Mouse (Mus musculus): ENCODE results near the gene Cyth3. TPM values are rescaled to one million over a fixed set of nuclear protein-coding genes. Genes with fewer than 3 reads are reported as not detected.

Gene Cyth3
- polyA plus RNA-seq, 1 experiment, result 23.9 TPM

GRCm38 (mm10) chr5:143608175-143608574 lies 14.1 kb upstream of the Cyth3 start:
- H3K79me2 ChIP-seq (ENCODE audit: control insufficient read depth, insufficient read depth), result no peaks in the 10 kb centered on the region
- no peak for TF ChIP-seq USF1 (IDR thresholded peaks at IDR 0.05; ENCODE audit: low read depth)
- TF ChIP-seq MYOD1 (IDR thresholded peaks at IDR 0.05; ENCODE audit: control insufficient read depth, insufficient read length, low read depth), result no peak
- TF ChIP-seq CTCF (IDR thresholded peaks at IDR 0.05; ENCODE audit: control insufficient read depth, insufficient read depth, insufficient read length), result no peak
- TF ChIP-seq MYOG (IDR thresholded peaks at IDR 0.05; ENCODE audit: control insufficient read depth, extremely low read depth, insufficient read length), result no peak
- no peak for TF ChIP-seq MAX (IDR thresholded peaks at IDR 0.05)
- no peak for TF ChIP-seq FOSL1 (IDR thresholded peaks at IDR 0.05; ENCODE audit: insufficient read depth, low read length, poor library complexity, severe bottlenecking)
- no peak for TF ChIP-seq CEBPB (IDR thresholded peaks at IDR 0.05; ENCODE audit: low read depth)
- no peaks in the 10 kb centered on the region for H3K79me3 ChIP-seq (ENCODE audit: low read depth)

GRCm38 (mm10) chr5:143611954-143612353 lies 10.3 kb upstream of the Cyth3 start:
- Histone ChIP-seq H3K4me3 (ENCODE audit: insufficient read depth, poor library complexity, severe bottlenecking) (no peak overlapping the region), H3K79me3 (ENCODE audit: low read depth) (no peaks in the 10 kb centered on the region), H3K79me2 (ENCODE audit: control insufficient read depth, insufficient read depth) (no peaks in the 10 kb centered on the region), H3K27me3 (ENCODE audit: control insufficient read depth, insufficient read depth, insufficient read length) (no peaks in the 10 kb centered on the region), H3K36me3 (ENCODE audit: control insufficient read depth, insufficient read depth) (no peaks in the 10 kb centered on the region), H3ac (ENCODE audit: control insufficient read depth, insufficient read length, low read depth) (no peak overlapping the region)
- TF ChIP-seq MAX (IDR thresholded peaks at IDR 0.05), result no peak
- TF ChIP-seq MYOG (IDR thresholded peaks at IDR 0.05; ENCODE audit: control insufficient read depth, extremely low read depth, insufficient read length), result no peak
- no peak for TF ChIP-seq USF1 (IDR thresholded peaks at IDR 0.05; ENCODE audit: low read depth)
- no peak for TF ChIP-seq CTCF (IDR thresholded peaks at IDR 0.05; ENCODE audit: control insufficient read depth, insufficient read depth, insufficient read length)

More at GRCm38 (mm10) chr5:143608175-143608574, 14.1 kb upstream of the Cyth3 start:
- no peak overlapping the region for H3K4me3 ChIP-seq (ENCODE audit: insufficient read depth, poor library complexity, severe bottlenecking)
- H3K27me3 ChIP-seq (ENCODE audit: control insufficient read depth, insufficient read depth, insufficient read length), result no peaks in the 10 kb centered on the region
- H3ac ChIP-seq (ENCODE audit: control insufficient read depth, insufficient read length, low read depth), result no peak overlapping the region
- no peaks in the 10 kb centered on the region for H3K36me3 ChIP-seq (ENCODE audit: control insufficient read depth, insufficient read depth)

- no peaks in the 10 kb centered on the region for H3K36me3 ChIP-seq (ENCODE audit: control insufficient read depth, insufficient read depth)
- no peaks in the 10 kb centered on the region for H3K79me3 ChIP-seq (ENCODE audit: low read depth)
- TF ChIP-seq CTCF (IDR thresholded peaks at IDR 0.05; ENCODE audit: control insufficient read depth, insufficient read depth, insufficient read length), result no peak
- no peak for TF ChIP-seq CEBPB (IDR thresholded peaks at IDR 0.05; ENCODE audit: low read depth)
- TF ChIP-seq FOSL1 (IDR thresholded peaks at IDR 0.05; ENCODE audit: insufficient read depth, low read length, poor library complexity, severe bottlenecking), result no peak
- TF ChIP-seq MYOD1 (IDR thresholded peaks at IDR 0.05; ENCODE audit: control insufficient read depth, insufficient read length, low read depth), result no peak
- no peak for TF ChIP-seq MYOG (IDR thresholded peaks at IDR 0.05; ENCODE audit: control insufficient read depth, extremely low read depth, insufficient read length)
- no peak for TF ChIP-seq MAX (IDR thresholded peaks at IDR 0.05)
- TF ChIP-seq USF1 (IDR thresholded peaks at IDR 0.05; ENCODE audit: low read depth), result no peak
- no peak overlapping the region for H3K4me3 ChIP-seq (ENCODE audit: insufficient read depth, poor library complexity, severe bottlenecking)
- H3K27me3 ChIP-seq (ENCODE audit: control insufficient read depth, insufficient read depth, insufficient read length), result no peaks in the 10 kb centered on the region
- no peak overlapping the region for H3ac ChIP-seq (ENCODE audit: control insufficient read depth, insufficient read length, low read depth)
- H3K79me2 ChIP-seq (ENCODE audit: control insufficient read depth, insufficient read depth), result no peaks in the 10 kb centered on the region
These were observed 9.0 kb upstream of the Cyth3 start for GRCm38 (mm10) chr5:143613265-143613664.

GRCm38 (mm10) chr5:143614519-143614918 lies 7.7 kb upstream of the Cyth3 start:
- Histone ChIP-seq H3K79me3 (ENCODE audit: low read depth) (no peaks in the 10 kb centered on the region), H3K27me3 (ENCODE audit: control insufficient read depth, insufficient read depth, insufficient read length) (no peaks in the 10 kb centered on the region), H3K36me3 (ENCODE audit: control insufficient read depth, insufficient read depth) (no peaks in the 10 kb centered on the region), H3K79me2 (ENCODE audit: control insufficient read depth, insufficient read depth) (no peaks in the 10 kb centered on the region), H3ac (ENCODE audit: control insufficient read depth, insufficient read length, low read depth) (no peak overlapping the region), H3K4me3 (ENCODE audit: insufficient read depth, poor library complexity, severe bottlenecking) (no peak overlapping the region)
- TF ChIP-seq FOSL1 (IDR thresholded peaks at IDR 0.05; ENCODE audit: insufficient read depth, low read length, poor library complexity, severe bottlenecking), result no peak
- no peak for TF ChIP-seq MYOG (IDR thresholded peaks at IDR 0.05; ENCODE audit: control insufficient read depth, extremely low read depth, insufficient read length)
- TF ChIP-seq CEBPB (IDR thresholded peaks at IDR 0.05; ENCODE audit: low read depth), result no peak
- TF ChIP-seq MYOD1 (IDR thresholded peaks at IDR 0.05; ENCODE audit: control insufficient read depth, insufficient read length, low read depth), result no peak
- no peak for TF ChIP-seq MAX (IDR thresholded peaks at IDR 0.05)
- TF ChIP-seq USF1 (IDR thresholded peaks at IDR 0.05; ENCODE audit: low read depth), result no peak
- no peak for TF ChIP-seq CTCF (IDR thresholded peaks at IDR 0.05; ENCODE audit: control insufficient read depth, insufficient read depth, insufficient read length)

GRCm38 (mm10) chr5:143615353-143615752 lies 6.9 kb upstream of the Cyth3 start:
- TF ChIP-seq MAX (IDR thresholded peaks at IDR 0.05) (no peak), MYOG (IDR thresholded peaks at IDR 0.05; ENCODE audit: control insufficient read depth, extremely low read depth, insufficient read length) (no peak), FOSL1 (IDR thresholded peaks at IDR 0.05; ENCODE audit: insufficient read depth, low read length, poor library complexity, severe bottlenecking) (no peak), MYOD1 (IDR thresholded peaks at IDR 0.05; ENCODE audit: control insufficient read depth, insufficient read length, low read depth) (no peak), CEBPB (IDR thresholded peaks at IDR 0.05; ENCODE audit: low read depth) (no peak), USF1 (IDR thresholded peaks at IDR 0.05; ENCODE audit: low read depth) (no peak), CTCF (IDR thresholded peaks at IDR 0.05; ENCODE audit: control insufficient read depth, insufficient read depth, insufficient read length) (no peak)
- Histone ChIP-seq H3K79me2 (ENCODE audit: control insufficient read depth, insufficient read depth) (no peaks in the 10 kb centered on the region), H3K27me3 (ENCODE audit: control insufficient read depth, insufficient read depth, insufficient read length) (no peaks in the 10 kb centered on the region), H3K79me3 (ENCODE audit: low read depth) (no peaks in the 10 kb centered on the region), H3K4me3 (ENCODE audit: insufficient read depth, poor library complexity, severe bottlenecking) (no peak overlapping the region), H3K36me3 (ENCODE audit: control insufficient read depth, insufficient read depth) (no peaks in the 10 kb centered on the region), H3ac (ENCODE audit: control insufficient read depth, insufficient read length, low read depth) (no peak overlapping the region)

GRCm38 (mm10) chr5:143616116-143616515 lies 6.1 kb upstream of the Cyth3 start:
- Histone ChIP-seq H3K27me3 (ENCODE audit: control insufficient read depth, insufficient read depth, insufficient read length) (no peaks in the 10 kb centered on the region), H3K79me2 (ENCODE audit: control insufficient read depth, insufficient read depth) (no peaks in the 10 kb centered on the region), H3K4me3 (ENCODE audit: insufficient read depth, poor library complexity, severe bottlenecking) (no peak overlapping the region), H3ac (ENCODE audit: control insufficient read depth, insufficient read length, low read depth) (no peak overlapping the region), H3K79me3 (ENCODE audit: low read depth) (no peaks in the 10 kb centered on the region), H3K36me3 (ENCODE audit: control insufficient read depth, insufficient read depth) (no peaks in the 10 kb centered on the region)
- TF ChIP-seq MYOD1 (IDR thresholded peaks at IDR 0.05; ENCODE audit: control insufficient read depth, insufficient read length, low read depth) (no peak), CTCF (IDR thresholded peaks at IDR 0.05; ENCODE audit: control insufficient read depth, insufficient read depth, insufficient read length) (no peak), MAX (IDR thresholded peaks at IDR 0.05) (no peak), USF1 (IDR thresholded peaks at IDR 0.05; ENCODE audit: low read depth) (no peak), FOSL1 (IDR thresholded peaks at IDR 0.05; ENCODE audit: insufficient read depth, low read length, poor library complexity, severe bottlenecking) (no peak), CEBPB (IDR thresholded peaks at IDR 0.05; ENCODE audit: low read depth) (no peak), MYOG (IDR thresholded peaks at IDR 0.05; ENCODE audit: control insufficient read depth, extremely low read depth, insufficient read length) (no peak)
